Mouse (Mus musculus) liver, embryonic 14.5 days (tissue): ENCODE data around the gene Zfp36l1.

Experiments used
- CTCF ChIP-seq: IDR thresholded peaks from 2 replicates; pipeline ENCODE4 v1.5.1; 2016; ENCODE audit warnings: antibody characterized with exemption, low read depth, control low read depth
- EP300 ChIP-seq: IDR thresholded peaks from 2 replicates; pipeline ENCODE4 v1.6.1; 2016; ENCODE audit warnings: antibody characterized with exemption, low read depth

- TF ChIP-seq CTCF (no peak), EP300 (no peak)
These were observed 1.4 kb downstream of the Zfp36l1 start for GRCm38 (mm10) chr12:80111131-80112070.
